Mouse (Mus musculus) layer of hippocampus, adult 8-10 months (tissue): ENCODE data around the gene Caprin1. TPM values are rescaled to one million over a fixed set of nuclear protein-coding genes. Genes with fewer than 3 reads are reported as not detected.
A peak's percentile ranks its signal among the peaks of the same experiment; 100 is the strongest.

Experiments used
- DNase-seq, 2 experiments: peaks; one replicate each; pipeline ENCODE4 v3.0.0; 2022; ENCODE audit warnings: low spot score in 2 of 2
- total RNA-seq, 4 experiments: library from RNA; stranded (reverse); gene quantifications; 2 replicates each; pipeline ENCODE4 v1.2.4; 2022

Gene Caprin1
- total RNA-seq = 100 to 1,000 TPM; 280 to 296 (median 288) TPM

DNA sequence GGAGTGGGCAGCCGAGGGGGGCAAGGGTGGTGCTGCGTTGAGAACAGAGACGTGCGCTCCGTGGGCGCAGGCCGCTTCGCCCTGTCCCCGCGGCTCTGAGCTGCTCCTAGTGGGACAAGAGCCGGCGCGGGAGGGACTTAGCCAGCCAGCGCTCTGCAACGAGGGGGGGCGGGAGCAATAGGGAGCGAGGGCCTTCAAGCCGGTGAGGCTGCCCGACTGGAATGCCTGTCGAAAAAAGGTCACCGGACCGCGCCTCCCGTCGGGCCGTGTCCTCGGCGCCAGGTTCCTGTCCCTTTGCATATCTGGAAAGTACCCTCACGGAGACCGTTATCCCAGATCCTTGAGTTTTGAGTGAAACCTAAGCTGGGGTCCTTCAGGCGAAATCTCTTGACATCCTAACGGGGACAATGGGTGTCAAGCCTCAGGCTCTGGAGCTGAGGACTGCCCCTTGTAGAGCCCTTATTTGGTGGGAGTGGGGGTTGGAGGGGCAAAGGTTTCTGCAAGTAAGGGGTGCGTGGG is at the start of gene Caprin1:
Gene Caprin1 (minus strand): TSS at position 159 of the 519 bp plus-strand sequence.
- DNase-seq = peak; percentile 92 to 94

DNA sequence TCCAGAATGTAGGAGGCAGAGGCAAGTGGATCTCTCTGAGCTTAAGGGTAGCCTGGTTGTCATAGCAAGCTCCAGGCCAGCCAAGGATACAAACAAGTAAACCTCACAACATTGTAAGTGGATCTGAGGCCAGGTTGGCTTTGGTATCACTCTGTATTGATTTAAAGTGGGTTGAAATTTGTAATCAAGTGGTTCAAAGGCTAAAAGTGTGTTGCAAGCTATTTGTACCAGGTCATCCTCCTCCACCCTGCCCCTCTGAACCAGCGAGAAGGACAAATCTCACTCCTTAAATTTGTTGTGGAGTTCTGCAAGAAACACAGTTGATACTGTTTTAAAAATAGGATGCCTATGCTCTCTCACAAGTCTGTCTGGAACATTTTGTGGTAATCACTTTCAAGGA is 49.4 kb upstream of the Caprin1 start:
- no peak for DNase-seq

DNA sequence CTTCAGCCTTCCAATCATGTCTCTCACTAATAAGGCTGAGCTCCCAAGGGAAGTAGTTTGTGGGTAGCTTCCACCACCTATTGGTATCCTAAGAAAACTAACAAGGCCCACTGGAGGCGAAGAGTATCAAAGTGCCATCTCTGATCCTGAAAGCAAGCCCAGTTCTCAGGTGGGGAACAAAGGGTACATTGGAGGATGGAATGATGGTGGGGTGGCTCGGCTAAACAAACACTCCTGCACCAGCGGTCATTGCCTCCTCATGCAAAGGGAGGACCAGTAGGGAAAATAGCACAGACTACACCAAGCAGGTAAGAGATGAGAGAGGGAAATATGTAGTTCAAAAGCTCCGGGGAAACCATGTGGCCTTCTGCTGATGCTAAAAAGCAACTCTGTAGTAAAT is 48.8 kb upstream of the Caprin1 start:
- no peak for DNase-seq

DNA sequence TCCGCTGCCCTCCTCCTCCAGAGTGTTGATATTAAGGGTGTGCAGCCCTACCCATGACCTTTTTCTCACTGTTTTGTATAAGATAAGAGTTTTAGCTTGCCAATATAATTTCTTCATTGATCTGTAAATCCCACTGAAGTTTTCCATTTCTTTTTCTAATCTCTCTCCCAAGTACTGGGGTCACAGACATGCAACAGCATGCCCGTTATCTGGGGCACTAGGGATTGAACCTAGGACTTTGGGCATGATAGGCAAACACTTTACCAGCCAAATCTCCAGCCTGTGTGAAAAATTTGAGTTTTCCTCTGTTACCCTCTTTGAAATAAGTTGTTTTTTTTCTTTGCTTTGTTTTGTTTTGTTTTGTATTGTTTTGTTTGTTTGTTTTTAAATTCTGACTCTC is 46.6 kb upstream of the Caprin1 start:
- no peak for DNase-seq

DNA sequence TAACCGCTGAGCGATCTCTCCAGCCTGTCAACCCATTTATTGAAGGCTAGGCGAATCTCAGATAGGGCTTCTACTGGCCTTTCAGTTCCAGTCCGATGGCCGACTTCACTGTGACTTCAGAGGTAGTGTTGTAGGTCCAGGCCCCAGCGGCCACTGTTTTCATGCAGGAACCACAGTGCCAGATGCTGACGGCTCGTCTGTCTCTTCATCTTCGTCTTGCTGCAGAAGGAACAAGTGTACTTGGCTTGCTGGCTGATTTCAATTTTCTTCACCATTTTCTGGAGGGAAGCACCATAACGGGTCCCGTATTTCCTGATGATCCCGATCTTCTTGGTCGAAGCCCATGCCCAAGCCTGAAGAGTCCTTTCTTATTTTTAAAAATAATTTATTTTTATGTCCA is 45.9 kb upstream of the Caprin1 start:
- DNase-seq = no peak

DNA sequence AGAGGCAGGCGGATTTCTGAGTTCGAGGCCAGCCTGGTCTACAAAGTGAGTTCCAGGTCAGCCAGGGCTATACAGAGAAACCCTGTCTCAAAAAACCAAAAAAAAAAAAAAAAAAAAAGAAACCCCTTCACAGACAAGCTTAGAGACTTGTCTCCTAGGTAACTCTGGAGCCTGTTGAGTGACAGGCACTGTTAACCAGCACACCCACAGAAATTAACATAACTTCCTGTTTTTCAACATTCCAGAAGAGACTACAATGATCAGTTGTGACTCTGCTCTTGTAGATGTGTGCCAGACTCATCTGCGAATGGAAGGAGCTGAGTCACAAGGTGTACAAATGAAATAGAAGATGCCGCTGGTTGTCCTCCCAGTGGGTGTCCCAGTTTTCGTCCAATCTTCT is 44.9 kb upstream of the Caprin1 start:
- DNase-seq = no peak

DNA sequence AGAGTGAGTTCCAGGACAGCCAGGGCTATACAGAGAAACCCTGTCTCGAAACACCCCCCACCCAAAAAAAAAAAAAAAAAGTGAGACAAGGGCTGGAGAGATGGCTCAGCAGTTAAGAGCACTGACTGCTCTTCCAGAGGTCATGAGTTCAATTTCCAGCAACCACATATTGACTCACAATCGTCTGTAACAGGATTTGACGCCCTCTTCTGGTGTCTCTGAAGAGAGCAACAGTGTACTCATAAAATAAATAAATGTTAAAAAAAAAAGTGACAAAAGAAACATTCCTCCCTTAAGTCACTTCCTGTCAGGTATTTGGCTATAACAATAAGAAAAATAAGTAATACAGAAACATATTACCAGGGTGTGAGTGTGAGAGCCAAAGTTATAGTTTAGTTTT is 41.0 kb upstream of the Caprin1 start:
- no peak for DNase-seq

DNA sequence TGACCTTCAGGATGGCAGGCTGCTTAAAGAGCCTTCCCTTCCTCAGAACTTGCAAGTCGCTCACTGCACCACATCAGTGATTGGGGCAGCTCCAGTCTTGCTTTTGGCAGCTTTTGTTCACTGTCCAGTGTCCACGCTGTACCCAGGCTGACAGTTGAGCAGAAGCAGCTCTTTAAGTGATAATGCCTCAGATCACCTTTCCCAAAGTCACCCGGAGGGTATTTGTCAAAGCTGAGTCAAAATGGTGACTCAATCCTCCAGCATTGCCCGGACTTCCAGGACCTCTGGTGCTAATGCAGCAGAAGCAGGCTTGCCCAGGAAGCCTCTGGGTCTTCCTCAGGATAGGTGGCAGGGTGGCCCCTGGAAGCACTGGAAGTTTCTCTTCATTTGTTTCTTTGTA is 39.7 kb upstream of the Caprin1 start:
- no peak for DNase-seq

DNA sequence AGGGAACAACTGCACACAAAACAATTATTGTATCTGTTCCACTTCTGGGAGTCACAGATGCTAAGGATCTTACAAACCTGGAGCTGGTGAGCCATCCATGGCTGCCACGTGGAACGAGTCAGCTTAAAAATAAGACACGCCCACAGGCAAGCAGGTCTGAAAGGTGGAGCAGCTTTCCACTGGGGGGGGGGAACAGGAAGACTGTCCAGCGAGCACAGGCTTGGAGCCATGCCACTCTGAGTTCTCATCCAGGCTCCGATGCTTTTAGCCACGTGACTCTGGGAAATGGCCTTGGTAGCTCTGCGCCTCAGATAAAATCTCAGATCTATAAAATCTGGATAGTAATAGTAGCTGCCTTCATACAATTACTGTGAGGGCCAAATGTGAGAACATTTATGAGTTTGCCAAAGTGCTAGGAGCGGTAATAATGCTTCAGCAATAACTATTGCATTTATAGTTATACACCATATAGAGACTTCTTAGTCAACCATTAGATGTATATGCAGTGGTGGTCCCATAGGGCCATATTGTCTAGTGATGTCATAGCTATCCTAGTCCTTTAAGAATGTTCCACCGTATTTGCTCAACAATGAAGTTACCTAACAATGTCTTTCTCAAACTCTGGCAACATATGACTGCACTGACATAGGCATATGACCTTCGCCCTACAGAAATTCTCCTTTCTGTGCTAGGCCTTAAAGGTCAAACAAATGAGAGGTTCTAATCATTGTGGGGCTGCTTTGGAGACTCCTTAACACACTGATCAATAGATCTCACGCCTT is 38.4 kb upstream of the Caprin1 start:
- DNase-seq = no peak

DNA sequence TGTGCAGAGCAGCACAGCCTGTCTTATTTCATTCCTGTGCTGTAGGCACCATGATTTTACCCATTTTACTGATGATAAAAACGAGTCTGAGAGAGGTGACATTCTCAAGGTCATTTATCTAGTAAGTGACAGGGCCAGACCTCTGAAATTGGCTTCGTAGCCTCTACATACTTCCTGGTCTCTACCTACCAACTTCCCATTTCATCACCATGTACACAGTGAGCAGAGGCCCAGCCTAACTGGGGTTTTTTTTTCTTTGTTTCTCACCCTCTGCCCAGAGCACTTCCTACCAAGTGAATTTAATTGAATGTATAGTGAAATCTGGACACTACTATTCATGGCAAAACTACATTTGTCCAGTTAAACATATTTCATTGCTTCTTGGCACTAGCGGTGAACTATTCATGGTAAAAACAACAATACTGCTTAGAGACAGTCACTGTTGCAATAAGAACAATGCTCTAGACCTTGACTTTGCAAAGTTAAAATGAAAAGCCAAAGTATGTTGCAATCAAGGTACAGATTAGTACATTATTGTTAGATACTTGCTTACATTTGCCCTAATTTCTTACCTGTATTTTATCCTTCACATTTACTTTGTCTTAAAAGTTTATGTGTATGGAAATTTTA is 36.5 kb upstream of the Caprin1 start:
- DNase-seq = no peak

DNA sequence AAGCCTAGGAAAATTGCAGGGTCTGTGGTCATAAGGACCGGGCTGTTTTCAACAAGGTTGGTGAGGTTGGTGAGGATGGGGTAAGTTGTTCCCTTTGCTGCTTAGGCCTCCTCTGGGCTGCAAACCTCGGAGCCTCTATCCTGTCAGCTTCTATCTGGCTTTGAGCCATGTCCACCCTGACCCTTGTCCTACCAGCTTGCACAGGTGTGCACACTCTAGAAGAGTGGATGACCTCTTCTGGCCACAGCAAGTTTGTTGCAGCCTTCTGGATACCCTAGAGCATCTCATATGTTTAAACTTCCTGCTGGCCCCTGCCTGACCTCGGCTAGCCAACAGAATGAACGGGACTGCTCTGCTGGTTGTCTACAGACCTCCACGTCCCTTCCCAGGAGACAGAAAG is 35.5 kb upstream of the Caprin1 start:
- no peak for DNase-seq

DNA sequence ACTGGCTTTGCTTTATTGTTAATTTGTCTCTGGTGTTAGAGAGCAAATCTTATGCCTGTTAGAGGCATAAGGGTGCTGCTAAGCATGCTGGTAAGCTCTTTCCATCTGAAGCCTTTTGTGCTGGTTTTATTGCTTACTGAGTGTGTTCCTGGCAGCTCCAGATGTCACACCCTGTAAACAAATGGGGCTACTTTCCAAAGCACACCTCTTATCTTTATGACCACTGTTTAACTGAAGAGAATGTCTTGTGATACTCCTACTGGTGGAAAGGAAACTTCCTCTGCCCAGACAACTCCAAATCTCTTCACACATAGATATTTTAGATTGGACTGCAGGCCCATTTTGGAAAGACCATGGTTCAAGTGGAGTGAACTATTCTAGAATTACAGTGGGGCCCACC is 31.5 kb upstream of the Caprin1 start:
- DNase-seq = no peak

DNA sequence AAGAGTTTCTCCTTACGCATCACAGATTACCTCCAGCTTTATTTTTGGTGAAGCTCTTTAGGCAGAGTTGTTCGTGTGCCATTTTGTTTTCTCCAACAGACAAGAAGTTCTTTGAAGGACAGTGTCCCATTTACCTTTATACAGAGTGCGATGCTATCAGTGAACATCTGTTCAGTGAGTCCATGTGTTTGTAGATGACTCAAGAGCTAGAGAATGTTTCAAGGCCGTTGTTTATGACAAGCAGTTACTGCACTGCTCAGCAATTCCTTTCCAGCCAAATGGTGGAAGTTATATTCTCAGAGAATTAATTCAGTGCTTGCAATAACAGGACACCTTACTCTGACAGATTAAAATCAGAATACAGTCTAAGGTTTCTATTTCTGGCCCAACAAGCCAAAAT is 27.5 kb upstream of the Caprin1 start:
- no peak for DNase-seq

DNA sequence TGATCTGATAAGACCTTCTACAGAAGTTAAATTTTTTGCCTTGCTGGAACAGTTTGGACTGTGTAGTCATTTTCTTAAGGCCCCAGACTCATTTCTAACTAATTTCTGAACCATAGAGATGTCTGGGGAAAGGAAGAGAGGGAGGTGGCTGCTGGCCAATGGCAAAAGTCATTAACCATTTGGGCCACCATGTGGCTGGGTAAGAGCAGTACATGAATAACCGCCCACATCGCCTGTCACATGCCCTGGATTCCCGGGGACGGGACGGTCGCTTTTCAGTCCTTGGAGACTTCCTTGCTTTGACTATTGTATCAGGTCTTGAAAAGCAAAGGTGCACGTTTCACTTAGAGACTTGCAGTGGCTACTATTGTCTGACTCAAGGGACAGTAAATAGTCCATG is 25.1 kb upstream of the Caprin1 start:
- DNase-seq = no peak

DNA sequence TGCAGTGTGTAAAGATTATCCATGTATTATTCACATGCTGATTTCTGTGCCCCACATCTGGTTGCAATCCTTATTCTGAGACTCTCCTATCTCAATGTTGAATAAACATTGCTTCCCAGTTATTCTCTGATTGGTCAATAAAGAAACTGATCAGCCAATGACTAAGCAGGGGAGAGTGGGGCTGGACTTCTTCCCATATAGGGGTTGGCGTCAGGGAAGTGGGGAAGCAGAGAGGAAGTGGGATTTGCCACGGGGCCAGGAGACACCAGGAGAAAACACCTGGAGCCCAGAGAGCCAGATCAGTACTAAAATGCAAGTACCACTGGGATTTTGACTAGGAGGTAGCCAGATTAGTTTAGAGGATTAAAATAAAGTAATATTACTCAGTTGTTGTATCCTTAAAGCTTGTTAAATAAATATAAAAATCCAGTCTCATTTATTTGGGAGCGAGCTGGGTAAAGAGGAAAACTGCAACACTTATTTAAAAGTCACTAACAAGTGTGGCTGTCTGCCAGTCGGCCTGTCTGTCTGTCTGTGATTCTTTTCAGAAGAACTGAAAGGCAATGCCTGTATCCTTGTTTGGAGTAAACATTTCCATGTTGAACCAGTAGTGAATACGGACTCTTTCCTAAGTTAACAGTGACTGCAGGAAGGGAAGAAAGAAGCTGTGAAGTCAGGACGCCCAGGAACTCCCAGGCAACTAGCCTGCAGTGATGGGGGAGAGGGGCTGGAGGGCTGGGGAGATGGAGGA is 19.9 kb upstream of the Caprin1 start:
- DNase-seq = no peak

DNA sequence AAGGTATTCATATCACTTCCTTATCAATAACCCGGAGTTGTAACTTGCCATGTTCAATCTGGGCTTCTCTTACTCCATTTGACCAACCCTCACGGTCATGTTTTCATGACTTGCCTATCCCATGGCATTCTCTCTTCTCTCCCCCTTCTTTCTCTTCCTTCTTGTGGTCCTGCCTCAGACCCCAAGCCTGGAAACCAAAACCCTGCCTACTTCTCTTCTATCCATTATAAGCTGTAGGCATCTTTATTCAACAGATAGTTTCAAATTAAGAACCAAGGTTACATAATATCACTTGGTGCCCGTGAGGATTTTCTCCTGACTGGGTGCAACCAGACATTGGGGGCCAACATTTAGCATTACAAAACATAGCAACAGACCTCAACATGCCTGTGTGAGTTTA is 18.5 kb upstream of the Caprin1 start:
- DNase-seq = no peak

DNA sequence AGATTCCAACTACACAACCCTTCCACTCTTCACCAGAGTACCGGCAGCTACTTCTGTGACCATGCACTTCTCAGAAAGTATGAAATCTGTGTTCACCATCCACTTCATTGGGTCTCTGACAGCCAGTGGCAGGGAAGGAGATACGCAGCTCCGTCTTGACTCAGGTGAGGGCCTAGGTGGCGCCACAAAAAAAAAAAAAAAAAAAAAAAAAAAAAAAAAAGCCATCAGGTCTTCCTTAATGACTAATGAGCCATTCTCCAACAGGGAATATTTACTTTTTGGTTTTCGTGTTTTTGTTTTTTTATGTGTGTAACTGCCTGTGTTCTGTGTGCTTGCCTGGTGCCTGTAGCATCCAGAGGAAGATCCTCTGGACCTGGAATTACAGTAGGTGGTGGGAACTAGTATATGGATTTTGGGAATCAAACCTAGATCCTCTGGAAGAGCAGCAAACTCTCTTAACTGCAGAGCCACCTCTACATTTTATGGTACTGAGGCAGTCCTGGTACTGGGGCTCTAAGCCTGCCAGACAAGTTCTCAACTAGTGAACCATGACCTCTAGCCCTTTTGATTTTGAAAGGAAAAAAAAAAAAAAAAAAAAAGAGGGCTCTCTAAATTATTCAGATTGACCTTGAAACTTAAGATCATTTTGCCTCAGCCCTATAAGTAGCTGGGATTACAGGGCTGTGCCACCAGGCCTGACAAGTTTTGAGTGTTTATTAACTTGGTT is 14.2 kb upstream of the Caprin1 start:
- DNase-seq = no peak

DNA sequence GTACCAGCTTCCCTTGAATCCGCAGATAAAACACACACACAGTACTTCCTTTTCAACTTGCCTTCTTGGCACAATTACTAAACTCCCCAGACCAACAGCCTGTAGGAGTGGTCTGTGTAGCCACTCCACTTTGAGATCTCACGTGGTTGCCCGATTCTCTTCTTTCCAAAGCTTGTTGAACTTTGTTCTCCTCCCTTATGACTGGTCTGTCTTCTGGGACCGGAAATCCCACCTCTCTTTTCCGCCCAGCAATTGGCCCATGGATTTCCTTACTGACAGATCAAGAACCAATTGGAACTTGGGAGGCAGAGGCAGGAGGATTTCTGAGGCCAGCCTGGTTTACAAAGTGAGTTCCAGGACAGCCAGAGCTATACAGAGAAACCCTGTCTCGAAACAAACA is 13.0 kb upstream of the Caprin1 start:
- DNase-seq = no peak

DNA sequence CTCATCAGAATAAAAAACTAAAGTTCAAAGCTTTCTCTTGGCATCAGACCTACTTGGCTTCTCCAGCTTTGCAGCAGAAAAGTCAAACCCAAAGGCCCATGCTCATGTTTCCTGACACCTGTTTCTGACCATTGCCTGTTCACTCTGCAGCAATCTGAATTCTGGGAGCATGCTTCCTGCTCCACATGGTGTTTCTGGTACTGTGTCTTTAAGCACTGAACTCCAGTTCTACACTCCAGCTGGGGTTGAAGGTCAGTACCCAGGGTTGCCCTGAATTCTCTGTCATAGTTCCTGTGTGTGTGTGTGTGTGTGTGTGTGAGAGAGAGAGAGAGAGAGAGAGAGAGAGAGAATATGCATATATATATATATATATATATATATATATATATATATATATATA is 11.0 kb upstream of the Caprin1 start:
- DNase-seq = no peak

DNA sequence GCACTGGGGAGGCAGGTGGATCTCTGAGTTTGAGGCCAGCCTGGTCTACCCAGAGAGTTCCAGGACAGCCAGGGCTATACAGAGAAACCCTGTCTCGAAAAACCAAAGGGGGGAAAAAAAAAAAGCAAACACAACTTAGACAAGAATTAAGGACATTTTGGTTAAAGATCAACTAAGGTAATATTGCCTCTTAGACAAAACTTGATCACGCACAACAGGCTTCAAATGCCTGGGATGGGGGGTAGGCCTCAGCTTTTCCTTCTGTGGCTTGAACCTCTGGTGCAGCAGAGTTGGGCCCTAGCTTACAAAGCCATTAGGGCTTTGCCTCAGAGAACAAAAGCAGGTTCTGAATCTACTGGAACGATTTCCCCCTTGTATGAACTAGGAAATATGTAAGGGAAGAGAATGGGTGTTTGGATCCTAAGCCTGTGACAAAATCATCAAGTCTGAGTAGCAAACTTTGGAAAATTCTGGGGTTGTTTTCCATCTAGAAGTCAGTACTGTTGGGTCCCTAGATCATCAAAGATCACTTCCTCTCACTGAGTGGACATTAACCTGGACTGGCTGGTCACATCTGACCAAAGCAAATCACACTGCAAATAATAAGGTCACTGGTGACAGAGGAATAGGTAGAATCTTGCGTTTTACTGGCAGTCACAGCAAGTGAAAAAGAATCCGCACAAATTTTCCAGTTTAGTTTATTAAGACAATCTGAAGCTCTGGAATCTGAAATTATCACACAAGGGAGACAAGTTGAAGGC is 6.5 kb upstream of the Caprin1 start:
- DNase-seq = no peak

DNA sequence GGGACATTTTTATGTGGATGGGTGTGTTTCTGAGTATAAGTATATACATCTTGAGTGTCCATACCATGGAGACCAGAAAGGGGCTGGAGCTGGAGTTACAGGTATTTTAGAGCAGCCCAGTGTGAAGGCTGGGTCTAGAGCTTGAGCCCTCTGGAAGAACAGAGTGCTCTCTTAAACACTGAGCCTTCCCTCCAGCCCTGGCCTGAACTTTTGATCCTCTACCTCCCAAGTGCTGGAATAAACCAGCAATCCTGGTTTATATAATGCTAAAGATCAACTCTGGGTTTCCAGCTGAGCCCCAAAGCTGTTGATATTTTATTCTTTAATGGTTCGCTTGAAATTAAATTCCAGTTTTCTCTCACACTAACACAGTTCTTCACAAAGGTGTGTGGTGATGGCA is 5.0 kb upstream of the Caprin1 start:
- no peak for DNase-seq
